In genomic region chr13:98632306-98632942, GRCm38 (mm10) we compare ENCODE assay signal across 18 mouse cellular contexts. TPM values are rescaled to one million over a fixed set of nuclear protein-coding genes. Genes with fewer than 3 reads are reported as not detected.
DNase-seq lines count a peak whose midpoint lies in the region; ATAC-seq and TF ChIP-seq lines count a peak whose summit lies in the region.
"Had no signal": no experiment of that assay in that cellular context is flagged by ENCODE, and none has a peak within 500 bp of the region (broad histone marks: within the 10 kb centered on the region; RNA-seq: fewer than 3 reads in every experiment).

No protein-coding gene starts in this region.

- peaks cover 30% of the 10 kb centered on the region for H3K4me1 ChIP-seq in kidney, embryonic 15.5 days
- H3K4me1 ChIP-seq in stomach, embryonic 14.5 days (ENCODE audit: control insufficient read depth, insufficient read depth, low read length), result no peaks in the 10 kb centered on the region
- no peaks in the 10 kb centered on the region for H3K4me1 ChIP-seq in stomach, postnatal 0 days (replicated peaks; ENCODE audit: control insufficient read depth, insufficient read depth)
- H3K4me1 ChIP-seq in lung, adult 2 months (ENCODE audit: control insufficient read depth, insufficient read depth, low read length), result no peaks in the 10 kb centered on the region
- H3K4me1 ChIP-seq: forebrain, embryonic 15.5 days had no signal

- no peak overlapping the region for H3K4me3 ChIP-seq in kidney, embryonic 15.5 days (replicated peaks)
- no peak overlapping the region for H3K4me3 ChIP-seq in stomach, embryonic 14.5 days (ENCODE audit: low read depth, low read length)
- H3K4me3 ChIP-seq in stomach, postnatal 0 days (ENCODE audit: low read depth, low read length), result no peak overlapping the region
- H3K4me3 ChIP-seq in lung, adult 2 months (replicated peaks; ENCODE audit: extremely low read depth, low read depth, low read length), result no peak overlapping the region
- H3K4me3 ChIP-seq: forebrain, embryonic 15.5 days; heart, embryonic 15.5 days; hindbrain, embryonic 12.5 days; limb, embryonic 15.5 days had no signal

- no peaks in the 10 kb centered on the region for H3K9me3 ChIP-seq in kidney, embryonic 15.5 days (replicated peaks)
- H3K9me3 ChIP-seq in stomach, embryonic 14.5 days (ENCODE audit: control insufficient read depth, low read depth, low read length), result no peaks in the 10 kb centered on the region
- no peaks in the 10 kb centered on the region for H3K9me3 ChIP-seq in stomach, postnatal 0 days (ENCODE audit: control insufficient read depth, low read length)
- H3K9me3 ChIP-seq: forebrain, embryonic 15.5 days; heart, embryonic 15.5 days; hindbrain, embryonic 12.5 days; limb, embryonic 15.5 days had no signal

- 0 out of 2 replicates have a peak overlapping the region, but pooled peaks have one; percentile 10 for H3K27ac ChIP-seq in kidney, embryonic 15.5 days
- H3K27ac ChIP-seq in stomach, embryonic 14.5 days (ENCODE audit: low read length), result no peak overlapping the region
- H3K27ac ChIP-seq in stomach, postnatal 0 days (replicated peaks), result no peak overlapping the region
- H3K27ac ChIP-seq: forebrain, embryonic 15.5 days; heart, embryonic 15.5 days; hindbrain, embryonic 12.5 days; limb, embryonic 15.5 days had no signal

- no peaks in the 10 kb centered on the region for H3K36me3 ChIP-seq in kidney, embryonic 15.5 days
- no peaks in the 10 kb centered on the region for H3K36me3 ChIP-seq in stomach, embryonic 14.5 days (ENCODE audit: control insufficient read depth, insufficient read depth, low read length)
- H3K36me3 ChIP-seq in stomach, postnatal 0 days (ENCODE audit: control insufficient read depth, insufficient read depth, low read length), result no peaks in the 10 kb centered on the region
- H3K36me3 ChIP-seq: forebrain, embryonic 15.5 days; heart, embryonic 15.5 days; hindbrain, embryonic 12.5 days; limb, embryonic 15.5 days had no signal

- no peak for TF ChIP-seq POLR2A in lung, adult 2 months (IDR thresholded peaks at IDR 0.05; ENCODE audit: borderline replicate concordance, extremely low read depth, low read depth, low read length)

- no peak for ATAC-seq in kidney, embryonic 15.5 days (replicated peaks; ENCODE audit: low FRiP score)
- 0 out of 2 replicates have a peak, but pooled peaks have one; percentile 29 for ATAC-seq in stomach, embryonic 14.5 days (ENCODE audit: insufficient number of reproducible peaks, insufficient read depth, low FRiP score, low read depth)
- ATAC-seq in stomach, postnatal 0 days (ENCODE audit: low FRiP score, low TSS enrichment), result no peak
- ATAC-seq: forebrain, embryonic 15.5 days had no signal

- no peaks in the 10 kb centered on the region for H3K27me3 ChIP-seq in kidney, embryonic 15.5 days
- H3K27me3 ChIP-seq in stomach, embryonic 14.5 days (ENCODE audit: control insufficient read depth, insufficient read depth, low read length), result no peaks in the 10 kb centered on the region
- no peaks in the 10 kb centered on the region for H3K27me3 ChIP-seq in stomach, postnatal 0 days (ENCODE audit: control insufficient read depth, insufficient read depth, low read length)
- H3K27me3 ChIP-seq: forebrain, embryonic 15.5 days; hindbrain, embryonic 12.5 days had no signal

- no peak overlapping the region for H3K9ac ChIP-seq in kidney, embryonic 15.5 days
- H3K9ac ChIP-seq in stomach, embryonic 14.5 days (replicated peaks; ENCODE audit: low read depth, low read length), result no peak overlapping the region
- no peak overlapping the region for H3K9ac ChIP-seq in stomach, postnatal 0 days (ENCODE audit: low read length)
- H3K9ac ChIP-seq: forebrain, embryonic 15.5 days; heart, embryonic 15.5 days; hindbrain, embryonic 12.5 days; limb, embryonic 15.5 days had no signal

- no peak for TF ChIP-seq EP300 in stomach, postnatal 0 days (optimal IDR thresholded peaks at IDR 0.05)

- 66% methylated on average over 9 of the region's 9 CpGs for WGBS in kidney, embryonic 15.5 days
- 84% methylated on average over 9 of the region's 9 CpGs for WGBS in stomach, embryonic 14.5 days
- WGBS in stomach, postnatal 0 days, result 77% methylated on average over 9 of the region's 9 CpGs
- 70% methylated on average over 9 of the region's 9 CpGs for WGBS in lung, adult 2 months

- TF ChIP-seq CTCF in stomach, postnatal 0 days (IDR thresholded peaks at IDR 0.05; ENCODE audit: low read depth), result no peak
- no peak for TF ChIP-seq CTCF in lung, adult 2 months (IDR thresholded peaks at IDR 0.05; ENCODE audit: insufficient read depth, low read length)

- peak; percentile 10 to 24 for DNase-seq in adrenal gland, adult (ENCODE audit: inconsistent age in 2 of 2, low spot score in 1 of 2)
- DNase-seq in adrenal gland, adult 18-20 months (ENCODE audit: low spot score in 2 of 2), result no peak
- no peak for DNase-seq in kidney, adult 8-10 months
- DNase-seq in stomach, postnatal 0 days (ENCODE audit: low spot score), result no peak
- no peak for DNase-seq in lung, adult 2 months
- DNase-seq in thymus, adult 18-20 months, result no peak
- DNase-seq: cerebellum, postnatal 36 days; gastrocnemius, postnatal 25 days; right cerebral cortex, postnatal 25 days had no signal

- no peak overlapping the region for H3K4me2 ChIP-seq in kidney, embryonic 15.5 days
- H3K4me2 ChIP-seq in stomach, embryonic 14.5 days (replicated peaks; ENCODE audit: low read depth, low read length), result no peak overlapping the region
- no peak overlapping the region for H3K4me2 ChIP-seq in stomach, postnatal 0 days (replicated peaks; ENCODE audit: low read depth)
- H3K4me2 ChIP-seq: forebrain, embryonic 15.5 days; heart, embryonic 15.5 days; hindbrain, embryonic 12.5 days; limb, embryonic 15.5 days had no signal

RNA-seq across cellular contexts. Expression of gene Tmem174, which starts 4.8 kb away (rescaled TPM):
- total RNA-seq in adrenal gland, adult 18-20 months (2021), result under 1 TPM in 1 of 2 experiments, not detected in 1; 0.23 TPM
- 21.1 and 22.4 TPM in 2 replicates for polyA plus RNA-seq in kidney, embryonic 15.5 days (2015; fragmentation: Nextera tagmentation; extraction: Ambion mirVana)
- not detected in 2 replicates for polyA plus RNA-seq in stomach, embryonic 14.5 days (2014; fragmentation: Nextera tagmentation; extraction: Ambion mirVana)
- not detected in 2 replicates for polyA plus RNA-seq in stomach, postnatal 0 days (2015; fragmentation: Nextera tagmentation; extraction: Ambion mirVana)
- polyA plus RNA-seq in lung, adult 2 months (2012; rRNA removed), result not detected in 2 replicates
- total RNA-seq: gastrocnemius, postnatal 25 days had no signal
- polyA plus RNA-seq: embryonic facial prominence, embryonic 14.5 days; forebrain, embryonic 15.5 days; heart, embryonic 15.5 days; hindbrain, embryonic 12.5 days; limb, embryonic 15.5 days; lung, embryonic 16.5 days; neural tube, embryonic 14.5 days had no signal

Comparison
In these comparisons a context has a peak if more than half of its experiments do, and no peak if none do; other contexts are left out.
1. DNase-seq: peak in adrenal gland, adult (2 of 2); none in adrenal gland, adult 18-20 months (0 of 2), kidney, adult 8-10 months (0 of 2), stomach, postnatal 0 days (single experiment), lung, adult 2 months (single experiment) and thymus, adult 18-20 months (0 of 2).
2. RNA of gene Tmem174, which starts 4.8 kb away (polyA plus RNA-seq): 21.1 to 22.4 TPM in kidney, embryonic 15.5 days; not detected in stomach, postnatal 0 days, not detected in lung, adult 2 months and not detected in stomach, embryonic 14.5 days; every median in the first group is over 10 times any median in the second.